Mouse (Mus musculus) MEL (cell line): ENCODE results near the gene Mcf2. TPM values are rescaled to one million over a fixed set of nuclear protein-coding genes. Genes with fewer than 3 reads are reported as not detected.

Experiments used
- DNase-seq: peaks from one replicate; pipeline ENCODE4 v3.0.0; 2011; ENCODE audit warnings: low read depth, low spot score
- H3K27ac ChIP-seq: 2 replicates; pipeline ENCODE4 v1.5.1; 2012; ENCODE audit warnings: low read depth, mild to moderate bottlenecking, control low read depth, low read length, moderate library complexity; ENCODE audit not compliant: control insufficient read depth
- H3K27me3 ChIP-seq, 2 experiments: fragments of 150-350 bp in 1 of 2; sonication (generic) in 1 of 2; 2 replicates each; pipeline ENCODE4 v1.6.1; 2012; ENCODE audit warnings: low read length in 2 of 2, mild to moderate bottlenecking in 2 of 2, improper control_type of control experiment in 1 of 2, moderate library complexity in 1 of 2; ENCODE audit not compliant: insufficient read depth in 2 of 2, control insufficient read depth in 1 of 2
- H3K36me3 ChIP-seq, 2 experiments: 2 replicates each; pipeline ENCODE4 v1.6.1; 2012 to 2014; ENCODE audit warnings: low read length in 2 of 2, improper control_type of control experiment in 1 of 2, inconsistent platforms in 1 of 2, mild to moderate bottlenecking in 1 of 2; ENCODE audit not compliant: insufficient read depth in 2 of 2, control insufficient read depth in 1 of 2
- H3K4me1 ChIP-seq, 2 experiments: fragments of 150-350 bp in 1 of 2; sonication (generic) in 1 of 2; 2 replicates each; pipeline ENCODE4 v1.6.1; 2012; ENCODE audit warnings: low read length in 2 of 2, improper control_type of control experiment in 1 of 2, mild to moderate bottlenecking in 1 of 2; ENCODE audit not compliant: insufficient read depth in 2 of 2, control insufficient read depth in 1 of 2
- H3K4me3 ChIP-seq, 2 experiments: fragments of 150-350 bp in 1 of 2; sonication (generic) in 1 of 2; 2 replicates each; pipeline ENCODE4 v1.5.1; 2012; ENCODE audit warnings: low read depth in 2 of 2, low read length in 2 of 2, mild to moderate bottlenecking in 2 of 2, moderate library complexity in 2 of 2, control low read depth in 1 of 2, improper control_type of control experiment in 1 of 2; ENCODE audit not compliant: control insufficient read depth in 1 of 2, insufficient read depth in 1 of 2
- H3K79me2 ChIP-seq: 2 replicates; pipeline ENCODE4 v1.6.1; 2012; ENCODE audit warnings: mild to moderate bottlenecking, low read length, moderate library complexity; ENCODE audit not compliant: control insufficient read depth, poor library complexity, insufficient read depth
- H3K9ac ChIP-seq: 2 replicates; pipeline ENCODE4 v1.6.1; 2012; ENCODE audit warnings: low read depth, mild to moderate bottlenecking, control low read depth, low read length, moderate library complexity; ENCODE audit not compliant: control insufficient read depth, poor library complexity, severe bottlenecking
- H3K9me3 ChIP-seq: fragments of 150-350 bp; sonication (generic); replicated peaks from 2 replicates; pipeline ENCODE4 v1.6.1; 2012; ENCODE audit warnings: mild to moderate bottlenecking, low read length, improper control_type of control experiment, moderate library complexity; ENCODE audit not compliant: insufficient read depth
- BHLHE40 ChIP-seq: IDR thresholded peaks from 2 replicates; pipeline ENCODE4 v1.6.1; 2012; ENCODE audit warnings: low read depth, mild to moderate bottlenecking, inconsistent platforms, low read length, improper control_type of control experiment, borderline replicate concordance
- CHD1 ChIP-seq: IDR thresholded peaks from 2 replicates; pipeline ENCODE4 v1.6.1; 2012; ENCODE audit warnings: low read depth, mild to moderate bottlenecking, inconsistent platforms, low read length, improper control_type of control experiment
- CHD2 ChIP-seq: IDR thresholded peaks from 2 replicates; pipeline ENCODE4 v1.6.1; 2011; ENCODE audit warnings: low read length, improper control_type of control experiment
- CTCF ChIP-seq, 3 experiments: IDR thresholded peaks in 2 of 3; conservative IDR thresholded peaks in 1 of 3; 2 replicates each; pipeline ENCODE4 v1.5.1; 2011 to 2012; ENCODE audit warnings: low read length in 3 of 3, low read depth in 2 of 3, mild to moderate bottlenecking in 2 of 3, improper control_type of control experiment in 1 of 3, inconsistent platforms in 1 of 3, mixed read lengths in 1 of 3, moderate library complexity in 1 of 3; ENCODE audit not compliant: control insufficient read depth in 1 of 3, insufficient read depth in 1 of 3, poor library complexity in 1 of 3, severe bottlenecking in 1 of 3
- ELF1 ChIP-seq: IDR thresholded peaks from 2 replicates; pipeline ENCODE4 v1.6.1; 2014; ENCODE audit warnings: low read depth, mild to moderate bottlenecking, inconsistent platforms, low read length, improper control_type of control experiment, moderate library complexity
- EP300 ChIP-seq, 2 experiments: IDR thresholded peaks; 2 replicates each; pipeline ENCODE4 v1.6.1; 2011; ENCODE audit warnings: improper control_type of control experiment in 2 of 2, low read length in 2 of 2, low read depth in 1 of 2, mild to moderate bottlenecking in 1 of 2
- ETS1 ChIP-seq: IDR thresholded peaks from 2 replicates; pipeline ENCODE4 v1.6.1; 2012; ENCODE audit warnings: low read depth, mild to moderate bottlenecking, inconsistent platforms, low read length, improper control_type of control experiment, moderate library complexity
- GABPA ChIP-seq: IDR thresholded peaks from 2 replicates; pipeline ENCODE4 v1.6.1; 2012; ENCODE audit warnings: low read depth, mild to moderate bottlenecking, inconsistent platforms, low read length, improper control_type of control experiment, moderate library complexity
- GATA1 ChIP-seq: IDR thresholded peaks from 2 replicates; pipeline ENCODE4 v1.6.1; 2011; ENCODE audit warnings: low read depth, low read length, improper control_type of control experiment
- HCFC1 ChIP-seq: IDR thresholded peaks from 2 replicates; pipeline ENCODE4 v1.6.1; 2012; ENCODE audit warnings: low read depth, mild to moderate bottlenecking, inconsistent platforms, low read length, improper control_type of control experiment, moderate library complexity
- JUND ChIP-seq: IDR thresholded peaks from 2 replicates; pipeline ENCODE4 v1.6.1; 2011; ENCODE audit warnings: low read depth, mild to moderate bottlenecking, improper control_type of control experiment, low read length
- MAFK ChIP-seq: IDR thresholded peaks from 2 replicates; pipeline ENCODE4 v1.6.1; 2011; ENCODE audit warnings: low read depth, mild to moderate bottlenecking, low read length, improper control_type of control experiment, borderline replicate concordance
- MEF2A ChIP-seq: IDR thresholded peaks from 2 replicates; pipeline ENCODE4 v1.6.1; 2014; ENCODE audit warnings: low read depth, mild to moderate bottlenecking, inconsistent platforms, low read length, improper control_type of control experiment; ENCODE audit not compliant: poor library complexity, insufficient replicate concordance, severe bottlenecking; ENCODE audit errors: extremely low read depth
- NELFE ChIP-seq: IDR thresholded peaks from 2 replicates; pipeline ENCODE4 v1.6.1; 2011; ENCODE audit warnings: low read depth, low read length, improper control_type of control experiment
- NRF1 ChIP-seq: IDR thresholded peaks from 2 replicates; pipeline ENCODE4 v1.6.1; 2014; ENCODE audit warnings: low read depth, mild to moderate bottlenecking, inconsistent platforms, low read length, improper control_type of control experiment, moderate library complexity; ENCODE audit not compliant: poor library complexity, insufficient read depth, severe bottlenecking
- POLR2A ChIP-seq, 2 experiments: IDR thresholded peaks; 2 replicates each; pipeline ENCODE4 v1.6.1; 2011 to 2012; ENCODE audit warnings: low read length in 2 of 2, mild to moderate bottlenecking in 2 of 2, control low read depth in 1 of 2, improper control_type of control experiment in 1 of 2, low read depth in 1 of 2, moderate library complexity in 1 of 2; ENCODE audit not compliant: control insufficient read depth in 1 of 2, insufficient read depth in 1 of 2, poor library complexity in 1 of 2
- POLR2AphosphoS2 ChIP-seq: IDR thresholded peaks from 2 replicates; pipeline ENCODE4 v1.6.1; 2011; ENCODE audit warnings: low read length, improper control_type of control experiment
- POLR2AphosphoS5 ChIP-seq: IDR thresholded peaks from 2 replicates; pipeline ENCODE4 v1.6.1; 2012; ENCODE audit warnings: low read depth, borderline replicate concordance, mild to moderate bottlenecking, inconsistent platforms, low read length, moderate library complexity, mixed read lengths
- RAD21 ChIP-seq: IDR thresholded peaks from 2 replicates; pipeline ENCODE4 v1.6.1; 2011; ENCODE audit warnings: mild to moderate bottlenecking, low read depth, low read length, improper control_type of control experiment
- TAL1 ChIP-seq: IDR thresholded peaks from 2 replicates; pipeline ENCODE4 v1.6.1; 2012; ENCODE audit warnings: mild to moderate bottlenecking, inconsistent platforms, low read length, moderate library complexity, mixed read lengths
- UBTF ChIP-seq: IDR thresholded peaks from 2 replicates; pipeline ENCODE4 v1.6.1; 2012; ENCODE audit warnings: low read depth, mild to moderate bottlenecking, inconsistent platforms, low read length, improper control_type of control experiment, moderate library complexity, borderline replicate concordance; ENCODE audit not compliant: insufficient read depth
- USF2 ChIP-seq, 2 experiments: IDR thresholded peaks; 2 replicates each; pipeline ENCODE4 v1.6.1; 2011 to 2012; ENCODE audit warnings: improper control_type of control experiment in 2 of 2, low read length in 2 of 2, borderline replicate concordance in 1 of 2, inconsistent platforms in 1 of 2, low read depth in 1 of 2, mild to moderate bottlenecking in 1 of 2; ENCODE audit not compliant: insufficient read depth in 1 of 2
- ZC3H11A ChIP-seq: IDR thresholded peaks from 2 replicates; pipeline ENCODE4 v1.6.1; 2012; ENCODE audit warnings: low read depth, mild to moderate bottlenecking, inconsistent platforms, low read length, improper control_type of control experiment
- ZKSCAN1 ChIP-seq: IDR thresholded peaks from 2 replicates; pipeline ENCODE4 v1.6.1; 2012; ENCODE audit warnings: low read depth, mild to moderate bottlenecking, inconsistent platforms, low read length, improper control_type of control experiment, moderate library complexity
- ZMIZ1 ChIP-seq: IDR thresholded peaks from 2 replicates; pipeline ENCODE4 v1.6.1; 2012; ENCODE audit warnings: low read depth, mild to moderate bottlenecking, inconsistent platforms, low read length, improper control_type of control experiment, moderate library complexity
- ZNF384 ChIP-seq: IDR thresholded peaks from 2 replicates; pipeline ENCODE4 v1.6.1; 2012; ENCODE audit warnings: low read depth, mild to moderate bottlenecking, inconsistent platforms, low read length, improper control_type of control experiment
- polyA plus RNA-seq, 2 experiments: library from polyadenylated mRNA; stranded (reverse) in 1 of 2; unstranded in 1 of 2; fragments of >175 nt in 1 of 2; fragments of >200 nt in 1 of 2; gene quantifications; 2 replicates each; pipeline versions ENCODE4 v1.2.1 to v1.2.4; 2012; ENCODE audit warnings: low replicate concordance in 2 of 2, low read depth in 1 of 2; ENCODE audit not compliant: insufficient read length in 2 of 2, insufficient read depth in 1 of 2, missing spikeins in 1 of 2
- total RNA-seq: library from RNA; depleted of rRNA; stranded (reverse); fragments of 300-350 nt; gene quantifications from 2 replicates; pipeline ENCODE4 v1.2.3, GENCODE M21; 2012

Gene Mcf2
- total and polyA plus RNA-seq, 3 experiments: not detected

- Histone ChIP-seq H3K9ac (no peak overlapping the region), H3K79me2 (no peaks in the 10 kb centered on the region), H3K4me3 (no peak overlapping the region), H3K9me3 (no peaks in the 10 kb centered on the region), H3K27ac (no peak overlapping the region), H3K4me1 (no peaks in the 10 kb centered on the region), H3K27me3 (no peaks in the 10 kb centered on the region), H3K36me3 (no peaks in the 10 kb centered on the region)
- TF ChIP-seq EP300 (IDR thresholded peaks at IDR 0.05; ENCODE audit: low read depth in 1 of 2, low read length in 2 of 2) (no peak), NRF1 (no peak), GABPA (no peak), ZC3H11A (no peak), CHD1 (no peak), POLR2AphosphoS2 (no peak), ELF1 (no peak), TAL1 (no peak), NELFE (no peak), RAD21 (no peak), UBTF (no peak), POLR2AphosphoS5 (no peak), CTCF (IDR thresholded peaks at IDR 0.05 in 2 of 3, conservative IDR thresholded peaks at IDR 0.05 in 1 of 3; ENCODE audit: control insufficient read depth in 1 of 3, insufficient read depth in 1 of 3, low read depth in 2 of 3, low read length in 3 of 3, poor library complexity in 1 of 3, severe bottlenecking in 1 of 3) (no peak), USF2 (IDR thresholded peaks at IDR 0.05; ENCODE audit: borderline replicate concordance in 1 of 2, insufficient read depth in 1 of 2, low read depth in 1 of 2, low read length in 2 of 2) (no peak), GATA1 (no peak), POLR2A (IDR thresholded peaks at IDR 0.05; ENCODE audit: control insufficient read depth in 1 of 2, insufficient read depth in 1 of 2, low read depth in 1 of 2, low read length in 2 of 2, poor library complexity in 1 of 2) (no peak)
- DNase-seq: no peak
These were observed 123.7 kb downstream of the Mcf2 start for GRCm38 (mm10) chrX:60055185-60055584.

GRCm38 (mm10) chrX:60054745-60055144, 124.1 kb downstream of the Mcf2 start:
- Histone ChIP-seq H3K36me3 (no peaks in the 10 kb centered on the region), H3K27me3 (no peaks in the 10 kb centered on the region), H3K9me3 (no peaks in the 10 kb centered on the region)
- TF ChIP-seq MEF2A: no peak
- TF ChIP-seq ZKSCAN1: no peak
- TF ChIP-seq NRF1: no peak
- no peak for TF ChIP-seq JUND
- TF ChIP-seq ZNF384: no peak
- TF ChIP-seq HCFC1: no peak
- TF ChIP-seq EP300 (IDR thresholded peaks at IDR 0.05; ENCODE audit: low read depth in 1 of 2, low read length in 2 of 2): no peak
- no peak for TF ChIP-seq UBTF
- no peak for TF ChIP-seq ELF1
- no peak for TF ChIP-seq BHLHE40
- TF ChIP-seq NELFE: no peak
- TF ChIP-seq ETS1: no peak
- TF ChIP-seq CHD1: no peak
- TF ChIP-seq MAFK: no peak
- no peak for TF ChIP-seq CHD2
- TF ChIP-seq ZMIZ1: no peak
- TF ChIP-seq, all 39 proteins: peak for 0
- Histone ChIP-seq H3K9ac (no peak overlapping the region), H3K79me2 (no peaks in the 10 kb centered on the region), H3K4me3 (no peak overlapping the region), H3K27ac (no peak overlapping the region), H3K4me1 (no peaks in the 10 kb centered on the region)
- DNase-seq: no peak
